Mouse (Mus musculus): Measurements from ENCODE around the gene A030005K14Rik.

DNA sequence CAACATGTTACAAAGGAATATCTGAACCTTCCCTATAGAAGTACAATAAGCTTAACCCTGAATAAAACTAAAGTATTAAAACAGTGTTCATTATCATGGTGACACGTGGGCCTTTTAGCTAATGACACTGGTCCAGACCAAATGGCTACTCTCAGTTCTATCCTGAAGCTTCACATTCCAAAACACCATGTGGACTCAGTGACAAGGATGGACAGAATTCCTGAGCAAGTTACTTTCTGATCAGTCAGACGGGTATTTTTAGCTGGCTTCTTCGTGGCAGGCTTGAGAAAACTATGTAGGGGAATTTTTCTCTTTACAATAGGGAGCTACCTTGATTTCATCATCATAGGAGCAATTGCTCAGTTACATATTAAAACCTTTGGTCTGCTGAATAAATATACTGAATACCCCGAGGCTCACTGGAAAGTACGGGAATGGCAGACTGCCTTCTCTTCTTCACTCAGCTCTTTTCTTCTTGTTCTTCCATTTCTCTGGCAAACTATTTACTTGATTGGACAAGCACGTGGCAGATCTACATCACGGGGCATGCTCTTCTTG lies 40.5 kb upstream of the A030005K14Rik start:
- no peak for TF ChIP-seq CTCF (IDR thresholded peaks at IDR 0.05; ENCODE audit: borderline replicate concordance, insufficient read depth, low read depth, low read length)
- TF ChIP-seq POLR2A (IDR thresholded peaks at IDR 0.05; ENCODE audit: borderline replicate concordance, insufficient read depth, low read length) = no peak
